Mouse (Mus musculus): Measurements from ENCODE around the gene Ntrk2.

- no peak for TF ChIP-seq CTCF (IDR thresholded peaks at IDR 0.05; ENCODE audit: low read depth)
- no peak for TF ChIP-seq EP300 (IDR thresholded peaks at IDR 0.05; ENCODE audit: low read depth)
Observed at GRCm38 (mm10) chr13:58866776-58867435, 60.5 kb downstream of the Ntrk2 start.
